Mouse (Mus musculus) G1E (cell line): Measurements from ENCODE around the gene Fosl2. TPM values are rescaled to one million over a fixed set of nuclear protein-coding genes. Genes with fewer than 3 reads are reported as not detected.

Source experiments
- ATAC-seq: 2 replicates; pipeline ENCODE4 v1.8.0; 2016; ENCODE audit warnings: mild to moderate bottlenecking; ENCODE audit not compliant: insufficient number of reproducible peaks, poor library complexity, low FRiP score, severe bottlenecking; ENCODE audit errors: extremely low read depth
- DNase-seq: peaks from one replicate; pipeline ENCODE4 v3.0.0; 2012; ENCODE audit warnings: low spot score
- H3K27me3 ChIP-seq: 2 replicates; pipeline ENCODE4 v1.6.1; 2012; ENCODE audit warnings: mild to moderate bottlenecking, low read length, inconsistent platforms; ENCODE audit not compliant: insufficient read depth
- H3K36me3 ChIP-seq: replicated peaks from 2 replicates; pipeline ENCODE3; 2012; ENCODE audit warnings: mild to moderate bottlenecking, inconsistent platforms
- H3K4me1 ChIP-seq: 2 replicates; pipeline ENCODE4 v1.6.1; 2012; ENCODE audit warnings: low read depth, low read length, inconsistent platforms, mixed read lengths; ENCODE audit not compliant: insufficient read depth
- H3K4me3 ChIP-seq: 2 replicates; pipeline ENCODE4 v1.5.1; 2012; ENCODE audit warnings: low read depth, mild to moderate bottlenecking, inconsistent platforms, low read length, moderate library complexity, mixed read lengths
- H3K9me3 ChIP-seq: replicated peaks from 2 replicates; pipeline ENCODE4 v1.6.1; 2012; ENCODE audit warnings: inconsistent platforms
- CTCF ChIP-seq: IDR thresholded peaks from 2 replicates; pipeline ENCODE4 v1.5.1; 2012; ENCODE audit warnings: low read depth, low read length, inconsistent platforms, mixed read lengths
- GATA1 ChIP-seq: IDR thresholded peaks from 2 replicates; pipeline ENCODE4 v1.6.1; 2012; ENCODE audit warnings: borderline replicate concordance, low read length, inconsistent platforms, mixed read lengths
- GATA2 ChIP-seq: IDR thresholded peaks from 2 replicates; pipeline ENCODE4 v1.6.1; 2012; ENCODE audit warnings: low read depth, low read length, inconsistent platforms, borderline replicate concordance
- POLR2AphosphoS5 ChIP-seq: IDR thresholded peaks from 2 replicates; pipeline ENCODE4 v1.6.1; 2012; ENCODE audit warnings: low read depth, low read length, inconsistent platforms; ENCODE audit not compliant: insufficient replicate concordance
- TAL1 ChIP-seq: conservative IDR thresholded peaks from 2 replicates; pipeline ENCODE4 v1.6.1; 2012; ENCODE audit warnings: low read depth, low read length, inconsistent platforms, mixed read lengths
- polyA plus RNA-seq: library from polyadenylated mRNA; stranded (reverse); fragments of >175 nt; gene quantifications from 2 replicates; pipeline ENCODE4 v1.2.3, GENCODE M21; 2012
- total RNA-seq, 2 experiments: library from RNA; stranded (forward) in 1 of 2; stranded (reverse) in 1 of 2; fragments of 200-1000 nt in 1 of 2; fragments of >200 nt in 1 of 2; fragmentation: Nextera tagmentation in 1 of 2; gene quantifications; 2 replicates each; pipeline ENCODE4 v1.2.3; 2014 to 2017

Gene Fosl2
- total and polyA plus RNA-seq, 3 experiments: 0.15 to 1.8 (median 0.72) TPM

DNA sequence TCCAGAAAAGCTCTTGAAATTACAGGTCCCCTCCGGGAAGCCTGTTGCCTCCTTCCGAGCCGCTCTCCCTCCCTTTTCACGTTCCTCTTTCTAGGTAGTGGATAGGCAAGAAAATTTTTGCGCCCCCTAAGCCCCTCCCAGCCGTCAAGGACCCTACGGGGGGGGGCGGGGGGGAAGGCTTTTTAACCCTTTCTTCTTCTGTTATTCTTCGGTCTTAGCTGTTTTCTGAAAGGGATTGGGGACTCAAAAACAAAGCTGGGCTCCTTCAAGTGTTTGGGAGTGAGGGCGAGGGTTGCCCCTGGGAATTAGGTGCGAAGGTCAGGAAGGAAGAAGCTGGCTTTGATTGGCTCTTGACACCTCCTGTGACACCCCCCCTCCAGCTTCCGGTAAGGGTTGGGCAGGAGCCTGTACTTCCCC is 1.5 kb downstream of the Fosl2 start:
- TF ChIP-seq CTCF (no peak), POLR2AphosphoS5 (no peak), GATA2 (no peak), TAL1 (no peak), GATA1 (no peak)
- peaks cover 15% of the 10 kb centered on the region for H3K9me3 ChIP-seq
- no peak for DNase-seq
- peaks cover 52% of the 10 kb centered on the region for H3K27me3 ChIP-seq
- peaks cover 13% of the 10 kb centered on the region for H3K4me1 ChIP-seq
- no peak overlapping the region for H3K4me3 ChIP-seq
- no peaks in the 10 kb centered on the region for H3K36me3 ChIP-seq
- ATAC-seq: no peak

DNA sequence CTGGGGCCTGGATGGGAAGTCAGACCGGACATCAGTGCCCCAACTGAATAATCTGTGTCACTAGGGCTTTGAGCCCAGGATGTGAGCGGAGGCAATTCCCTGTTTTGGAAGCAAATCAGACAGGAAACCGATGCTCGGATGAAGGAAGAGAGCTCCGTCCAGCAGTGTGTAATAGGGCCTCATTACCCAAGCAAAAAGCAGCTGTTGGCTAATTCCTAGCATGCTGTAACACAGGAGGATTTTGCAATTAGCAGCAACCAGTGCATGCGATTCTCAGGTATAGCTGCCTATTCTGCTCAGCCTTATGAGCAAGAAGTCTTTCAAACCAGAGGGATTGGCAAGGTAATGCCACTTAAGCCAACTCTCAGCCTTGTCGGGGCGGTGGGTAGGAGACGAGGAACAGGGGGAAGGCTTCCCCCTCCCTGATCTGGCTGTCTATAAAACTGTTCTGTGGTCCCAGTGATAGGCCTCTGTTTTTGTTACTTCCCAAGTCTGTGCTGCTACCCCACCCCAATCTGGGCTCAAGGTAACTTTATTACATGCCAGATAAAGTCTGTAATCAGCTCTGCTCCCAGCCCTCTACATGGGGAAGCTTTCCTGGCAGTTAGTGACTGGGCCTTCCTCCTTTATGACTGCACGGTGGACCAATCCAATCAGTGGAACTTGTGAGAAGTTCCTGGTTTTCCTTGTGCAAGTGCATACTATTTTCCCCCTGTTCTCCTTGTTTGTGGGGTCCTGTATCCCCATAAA is 3.0 kb downstream of the Fosl2 start:
- no peak for ATAC-seq
- peaks cover 15% of the 10 kb centered on the region for H3K9me3 ChIP-seq
- no peak for DNase-seq
- H3K4me1 ChIP-seq: peaks cover 11% of the 10 kb centered on the region
- H3K27me3 ChIP-seq: peaks cover 44% of the 10 kb centered on the region
- H3K4me3 ChIP-seq: no peak overlapping the region
- H3K36me3 ChIP-seq: no peaks in the 10 kb centered on the region
- TF ChIP-seq GATA2: no peak
- TF ChIP-seq TAL1: no peak
- no peak for TF ChIP-seq GATA1
- TF ChIP-seq CTCF: no peak
- TF ChIP-seq POLR2AphosphoS5: no peak

DNA sequence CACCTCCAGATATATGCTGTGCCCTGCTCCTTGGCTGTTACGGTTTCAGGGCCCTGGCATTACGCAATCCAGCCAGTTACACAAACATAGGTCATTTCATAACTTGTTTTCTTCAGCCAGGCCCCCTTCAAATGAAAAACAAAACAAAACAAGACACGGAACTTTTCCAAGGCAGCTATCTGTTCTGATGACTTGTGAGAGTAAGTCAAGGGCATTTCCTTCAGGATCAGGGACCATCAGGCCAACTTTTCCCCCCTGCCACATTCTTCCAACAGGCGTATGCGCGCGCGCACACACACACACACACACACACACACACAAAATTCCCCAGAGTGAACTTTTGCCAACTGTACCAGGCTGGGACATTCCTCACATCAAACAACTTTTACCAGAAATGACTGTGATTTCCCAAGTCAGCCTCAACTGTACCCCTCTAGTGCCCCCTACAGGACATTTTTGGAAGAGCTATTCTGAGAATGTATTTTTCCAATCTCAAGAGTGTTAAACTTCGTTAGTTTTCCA is 4.0 kb downstream of the Fosl2 start:
- H3K4me1 ChIP-seq: peaks cover 10% of the 10 kb centered on the region
- no peaks in the 10 kb centered on the region for H3K36me3 ChIP-seq
- DNase-seq: peak; percentile 29
- H3K9me3 ChIP-seq: peaks cover 15% of the 10 kb centered on the region
- ATAC-seq: no peak
- H3K27me3 ChIP-seq: peaks cover 34% of the 10 kb centered on the region
- TF ChIP-seq POLR2AphosphoS5: no peak
- TF ChIP-seq CTCF: 0 out of 2 replicates have a peak, but pooled peaks have one; percentile 16
- no peak overlapping the region for H3K4me3 ChIP-seq

DNA sequence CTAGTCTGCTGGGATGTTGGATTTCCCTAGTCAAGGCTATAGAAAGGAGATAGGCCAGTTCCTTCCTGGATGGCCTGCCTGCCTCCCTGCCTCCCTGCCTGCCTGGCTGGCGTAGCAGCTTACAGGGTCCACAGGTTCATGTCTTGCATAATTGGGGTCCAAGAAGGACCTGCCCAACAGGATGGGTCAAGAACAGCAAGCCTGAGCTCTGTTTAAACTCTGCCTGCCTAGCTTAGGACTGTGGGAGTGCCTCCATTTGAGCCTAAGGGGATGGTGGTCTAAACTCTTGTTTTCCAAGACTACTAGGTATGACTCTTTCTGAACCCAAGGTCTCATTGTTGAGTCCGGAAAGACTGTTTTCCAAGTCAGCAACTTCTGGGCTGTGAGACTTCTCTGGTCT is 6.3 kb downstream of the Fosl2 start:
- ATAC-seq (no peak), DNase-seq (no peak)
- peaks cover 18% of the 10 kb centered on the region for H3K27me3 ChIP-seq
- H3K36me3 ChIP-seq: peaks cover 8% of the 10 kb centered on the region
- H3K4me1 ChIP-seq: no peaks in the 10 kb centered on the region
- H3K4me3 ChIP-seq: no peak overlapping the region
- H3K9me3 ChIP-seq: no peaks in the 10 kb centered on the region
- TF ChIP-seq GATA1 (no peak), TAL1 (no peak), GATA2 (no peak), CTCF (no peak), POLR2AphosphoS5 (no peak)

DNA sequence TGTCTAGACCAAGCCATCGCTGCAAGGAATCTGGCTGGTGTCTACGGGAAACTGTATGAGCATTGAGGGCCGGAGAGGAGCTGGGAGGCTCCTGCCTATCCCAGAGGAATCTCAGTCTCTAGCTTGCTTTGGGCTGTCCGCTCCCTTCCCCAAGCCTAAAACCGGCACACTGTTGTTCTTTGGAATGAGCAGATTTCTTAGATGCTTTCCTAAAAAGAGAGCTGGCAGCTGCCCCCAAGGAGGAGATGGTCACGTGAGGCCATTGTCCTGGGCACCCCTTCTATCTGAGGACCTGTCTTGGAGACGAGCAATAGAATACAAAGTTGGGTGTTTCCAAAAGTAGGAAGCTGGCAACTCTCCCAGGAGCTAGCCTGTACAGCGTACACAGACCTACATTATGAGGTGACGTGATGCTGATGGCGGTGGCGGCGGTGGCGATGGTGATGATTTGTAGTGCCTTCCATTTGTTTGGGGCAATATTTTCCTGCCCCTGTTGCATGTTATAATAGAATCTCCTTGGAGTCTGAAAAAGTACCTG is 7.9 kb downstream of the Fosl2 start:
- peaks cover 16% of the 10 kb centered on the region; the same call in 1 of the 2 replicates for H3K27me3 ChIP-seq
- no peak overlapping the region for H3K4me3 ChIP-seq
- no peak for TF ChIP-seq POLR2AphosphoS5
- TF ChIP-seq GATA2: no peak
- TF ChIP-seq GATA1: no peak
- no peak for TF ChIP-seq TAL1
- TF ChIP-seq CTCF: no peak
- H3K4me1 ChIP-seq: no peaks in the 10 kb centered on the region
- peaks cover 23% of the 10 kb centered on the region for H3K36me3 ChIP-seq
- H3K9me3 ChIP-seq: no peaks in the 10 kb centered on the region
- DNase-seq (no peak), ATAC-seq (no peak)

DNA sequence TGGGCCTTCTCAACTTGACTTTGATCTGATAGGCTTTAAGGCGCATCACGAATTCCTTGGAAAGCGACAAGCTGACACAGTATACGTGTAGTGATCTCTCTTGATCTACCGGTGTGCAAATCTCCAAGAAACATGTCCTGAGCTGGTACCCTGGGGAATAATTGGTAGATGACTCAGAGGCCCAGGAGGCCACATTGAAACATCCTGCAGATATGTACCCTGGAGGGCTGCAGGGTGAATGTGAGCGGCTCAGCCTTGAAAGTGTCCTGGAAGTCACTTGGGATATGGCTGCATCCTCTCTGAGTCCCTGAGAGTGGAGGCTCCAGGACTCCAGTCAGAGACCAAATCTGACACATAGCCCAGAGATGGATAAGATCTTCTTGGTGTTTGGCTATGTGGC is 10.7 kb downstream of the Fosl2 start:
- peaks cover 17% of the 10 kb centered on the region; the same call in 1 of the 2 replicates for H3K27me3 ChIP-seq
- H3K4me3 ChIP-seq: no peak overlapping the region
- no peaks in the 10 kb centered on the region for H3K4me1 ChIP-seq
- H3K36me3 ChIP-seq: peaks cover 28% of the 10 kb centered on the region
- ATAC-seq: no peak
- TF ChIP-seq GATA1 (no peak), POLR2AphosphoS5 (no peak), CTCF (no peak), GATA2 (no peak), TAL1 (no peak)
- no peak for DNase-seq
- H3K9me3 ChIP-seq: no peaks in the 10 kb centered on the region
